Mouse (Mus musculus): Measurements from ENCODE around the gene Olfr1513.
"Not testable (repeated sequence)": the region's sequence is repeated elsewhere in the genome, so short reads cannot be mapped to it uniquely, and the experiment has no call there.

The Olfr1513 gene

DNA sequence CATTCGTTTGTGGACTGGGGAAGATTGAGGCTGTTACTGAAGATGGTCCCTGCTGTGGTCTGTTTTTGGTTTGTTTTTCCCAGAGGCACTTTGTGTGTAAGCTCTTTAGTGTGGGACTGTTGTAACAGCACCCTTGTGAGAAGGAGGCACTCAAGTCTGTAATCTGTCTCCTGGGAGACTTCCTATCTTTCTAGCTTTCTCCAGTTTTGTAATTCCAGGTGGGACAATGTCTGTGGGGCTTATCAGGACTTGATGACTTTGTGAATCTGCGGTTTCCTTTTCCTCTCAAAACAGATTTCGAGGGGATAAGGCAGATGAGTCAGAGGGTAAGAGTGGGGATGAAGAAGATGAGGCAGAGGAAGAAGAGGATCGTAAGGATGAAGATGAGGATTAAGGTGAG lies at the start of gene Olfr1513:
Gene Olfr1513 (minus strand): TSS at position 101 of the 400 bp plus-strand sequence.
- DNase-seq (ENCODE audit: low spot score), result no peak

DNA sequence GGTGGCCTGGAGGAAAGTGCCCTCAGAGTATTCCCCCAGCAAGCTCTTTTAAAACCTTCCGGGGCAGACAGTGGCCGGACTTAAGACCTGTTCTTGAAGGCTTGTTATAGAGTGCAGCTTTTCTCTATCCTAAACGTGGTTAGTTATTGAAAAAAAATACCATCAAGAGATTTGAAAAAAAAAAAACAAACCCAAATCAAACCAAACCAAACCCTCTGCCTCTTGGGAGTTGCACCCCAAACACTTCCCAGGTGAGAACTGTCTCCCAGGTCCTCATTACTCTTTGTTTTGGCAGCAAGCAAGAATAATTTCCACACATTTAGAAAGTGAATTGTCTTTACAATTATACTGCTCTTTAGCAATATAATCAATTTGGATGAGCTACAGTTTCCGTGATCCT lies 41.1 kb upstream of the Olfr1513 start, which contains the start of gene Olfr1511:
Gene Olfr1511 (minus strand): TSS at position 101 of the 400 bp plus-strand sequence.
- no peak for DNase-seq (ENCODE audit: low spot score)

DNA sequence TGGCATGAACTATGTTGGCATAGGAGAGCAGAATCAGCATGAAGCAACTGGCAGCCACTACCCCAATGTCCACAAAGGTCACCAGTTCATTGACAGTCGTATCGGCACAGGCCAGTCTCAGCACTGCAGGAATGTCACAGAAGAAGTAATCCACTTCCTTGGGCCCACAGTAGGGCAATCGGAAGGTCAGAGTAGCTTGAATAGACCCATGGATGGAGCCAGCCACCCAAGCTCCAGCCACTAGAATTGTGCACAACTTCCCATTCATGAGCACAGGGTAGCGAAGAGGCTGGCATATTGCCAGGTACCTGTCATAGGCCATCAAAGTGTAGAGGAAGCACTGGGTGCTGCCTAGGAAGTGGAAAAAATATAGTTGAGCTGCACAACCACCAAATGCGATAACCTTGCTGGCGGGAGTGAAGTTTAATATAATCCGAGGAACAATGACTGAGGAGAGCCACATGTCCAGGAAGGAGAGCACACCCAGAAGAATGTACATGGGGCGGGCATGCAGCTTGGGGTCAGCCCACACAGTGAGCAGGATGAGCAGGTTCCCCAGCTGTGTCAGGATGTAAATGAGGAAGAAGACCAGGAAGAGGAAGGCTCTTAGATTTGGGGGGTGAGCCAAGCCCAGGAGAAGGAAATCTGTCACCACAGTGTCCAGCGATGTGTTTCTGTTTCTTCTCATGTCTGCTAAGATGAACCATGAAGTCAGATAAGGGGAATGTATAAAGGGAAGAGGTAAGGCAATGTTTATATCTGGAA lies 34.1 kb upstream of the Olfr1513 start:
- DNase-seq (ENCODE audit: low spot score), result not testable (repeated sequence)

DNA sequence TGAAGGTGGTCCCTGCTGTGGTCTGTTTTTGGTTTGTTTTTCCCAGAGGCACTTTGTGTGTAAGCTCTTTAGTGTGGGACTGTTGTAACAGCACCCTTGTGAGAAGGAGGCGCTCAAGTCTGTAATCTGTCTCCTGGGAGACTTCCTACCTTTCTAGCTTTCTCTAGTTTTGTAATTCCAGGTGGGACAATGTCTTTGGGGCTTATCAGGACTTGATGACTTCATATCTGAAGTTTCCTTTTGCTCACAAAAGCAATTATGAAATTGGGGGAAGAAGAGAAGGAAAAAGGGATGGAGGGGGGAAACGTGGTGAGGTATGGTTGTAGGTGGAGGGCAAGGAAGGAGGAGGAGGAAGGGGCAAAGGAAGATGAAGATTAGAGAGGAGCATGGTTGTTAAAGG lies 22.9 kb upstream of the Olfr1513 start, which contains the start of gene Olfr1512:
Gene Olfr1512 (minus strand): TSS at position 101 of the 400 bp plus-strand sequence.
- no peak for DNase-seq (ENCODE audit: low spot score)

DNA sequence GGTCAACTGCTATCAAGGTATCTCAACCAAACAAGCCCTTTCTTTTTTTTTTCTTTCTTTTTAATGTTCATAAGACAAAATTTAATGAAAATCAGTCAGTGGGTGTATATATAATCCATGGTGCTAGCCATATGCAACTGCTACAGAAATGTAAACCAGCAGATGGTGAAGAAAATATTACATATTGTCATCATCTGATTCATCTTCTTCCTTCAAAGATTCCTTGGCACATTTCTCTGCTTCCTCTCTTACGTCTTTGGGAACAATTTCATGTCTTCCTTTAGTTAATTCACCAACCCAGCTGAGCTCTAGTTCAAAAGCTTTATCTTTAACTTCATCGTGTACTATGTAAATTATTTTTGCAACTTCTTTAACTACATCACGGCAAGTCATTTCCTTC lies 12.5 kb upstream of the Olfr1513 start:
- DNase-seq (ENCODE audit: low spot score), result no peak

DNA sequence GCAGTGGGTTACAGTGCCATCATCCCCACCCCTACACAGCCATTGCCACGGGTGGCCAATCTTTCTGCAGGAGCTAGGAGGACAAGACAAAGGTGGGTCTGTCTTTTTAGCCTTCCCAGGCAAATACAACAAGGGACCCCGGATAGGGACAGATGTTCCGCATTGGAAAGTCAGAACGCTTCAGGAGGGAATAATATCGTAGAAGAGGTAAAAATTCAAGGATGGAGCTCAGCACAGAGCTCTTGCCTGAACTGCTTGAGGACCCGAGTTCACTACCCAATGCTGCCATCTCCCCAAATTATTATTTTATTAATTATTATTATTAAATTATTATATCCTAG lies 16.7 kb downstream of the Olfr1513 start:
- DNase-seq (ENCODE audit: low spot score), result no peak

DNA sequence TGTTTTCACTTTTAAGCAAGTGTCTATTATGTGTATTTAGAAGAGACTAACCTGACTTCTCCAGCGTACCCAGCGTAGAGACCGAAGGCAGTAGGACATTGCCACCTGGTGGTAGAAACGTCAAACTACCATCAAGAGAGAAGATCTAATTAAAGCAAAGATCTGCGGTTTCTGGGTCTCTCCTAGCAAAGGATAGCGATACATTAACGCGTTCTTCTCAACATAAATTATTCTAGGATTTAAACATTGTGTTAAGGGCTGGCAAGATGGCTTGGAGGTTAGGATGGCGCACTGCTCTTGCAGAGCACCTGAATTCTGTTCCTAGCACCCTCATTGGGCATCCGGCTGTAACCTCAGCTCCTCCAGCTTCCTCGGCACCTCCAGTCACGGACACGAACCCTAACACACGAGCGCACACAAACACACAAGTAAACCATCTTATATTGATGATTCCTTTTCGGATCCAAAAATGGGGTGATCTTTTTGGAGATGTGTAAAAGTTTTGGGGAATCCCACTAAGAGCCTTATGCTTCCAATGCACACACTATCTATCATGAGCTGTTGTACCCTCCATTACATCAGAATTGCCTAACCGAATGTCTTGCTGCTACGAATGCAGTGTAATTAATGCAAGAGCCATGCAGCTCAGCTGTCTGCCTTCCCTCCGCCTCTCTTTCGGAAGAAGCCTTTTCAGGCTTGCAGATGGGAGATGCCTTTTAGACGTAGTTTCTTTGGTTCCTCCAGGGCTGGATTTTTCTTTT lies 17.3 kb downstream of the Olfr1513 start:
- peak; percentile 49 for DNase-seq (ENCODE audit: low spot score)

DNA sequence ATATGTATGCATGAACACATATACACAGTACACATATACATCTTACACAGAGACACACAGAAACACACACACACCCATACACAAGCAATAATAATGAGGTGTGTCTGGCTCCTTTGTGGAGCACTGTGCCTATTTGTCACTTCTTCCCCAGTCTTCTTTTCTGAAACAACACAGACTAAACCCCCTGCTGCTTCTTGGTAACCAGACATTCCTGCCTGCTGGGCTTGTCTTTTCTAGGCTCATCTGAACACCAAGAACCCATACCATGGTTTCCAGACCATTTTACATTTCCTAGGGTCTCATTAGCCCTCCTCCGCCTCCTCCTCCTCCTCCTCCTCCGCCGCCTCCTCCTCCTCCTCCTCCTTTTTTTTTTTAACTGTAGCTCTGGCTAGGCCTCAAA lies 24.0 kb downstream of the Olfr1513 start:
- DNase-seq (ENCODE audit: low spot score), result no peak

DNA sequence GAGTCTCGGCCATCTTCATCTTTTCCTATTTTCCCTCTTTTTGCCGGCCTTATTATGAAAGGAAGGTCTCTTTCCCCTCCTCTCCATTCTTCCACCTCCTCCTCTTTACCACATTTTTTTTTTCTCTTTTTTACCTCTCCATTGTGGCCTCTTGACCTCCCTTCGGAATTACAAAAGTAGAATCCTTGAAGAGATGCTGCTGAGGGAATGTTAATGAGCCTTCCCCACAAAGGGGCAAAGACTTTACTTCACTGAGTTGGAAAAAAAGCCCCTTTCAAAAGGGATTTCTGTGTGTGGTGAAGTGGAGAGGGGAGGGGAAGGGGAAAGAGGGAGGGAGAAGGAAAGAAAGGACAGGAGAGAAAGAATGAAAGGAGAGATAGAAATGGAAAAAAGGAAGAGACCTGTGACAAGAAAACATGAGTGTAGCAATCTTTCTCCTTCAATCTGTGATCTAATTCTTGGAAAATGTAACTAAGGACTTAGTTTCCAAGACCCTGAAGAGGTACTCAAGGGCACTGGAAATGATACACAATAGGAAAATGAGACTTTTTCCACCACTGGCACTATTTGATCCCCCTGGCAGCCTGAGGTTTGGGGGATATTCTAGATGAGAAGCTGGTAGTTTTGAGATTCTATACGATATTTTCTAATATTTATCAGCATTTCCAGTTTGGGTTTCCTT lies 25.0 kb downstream of the Olfr1513 start:
- no peak for DNase-seq (ENCODE audit: low spot score)

DNA sequence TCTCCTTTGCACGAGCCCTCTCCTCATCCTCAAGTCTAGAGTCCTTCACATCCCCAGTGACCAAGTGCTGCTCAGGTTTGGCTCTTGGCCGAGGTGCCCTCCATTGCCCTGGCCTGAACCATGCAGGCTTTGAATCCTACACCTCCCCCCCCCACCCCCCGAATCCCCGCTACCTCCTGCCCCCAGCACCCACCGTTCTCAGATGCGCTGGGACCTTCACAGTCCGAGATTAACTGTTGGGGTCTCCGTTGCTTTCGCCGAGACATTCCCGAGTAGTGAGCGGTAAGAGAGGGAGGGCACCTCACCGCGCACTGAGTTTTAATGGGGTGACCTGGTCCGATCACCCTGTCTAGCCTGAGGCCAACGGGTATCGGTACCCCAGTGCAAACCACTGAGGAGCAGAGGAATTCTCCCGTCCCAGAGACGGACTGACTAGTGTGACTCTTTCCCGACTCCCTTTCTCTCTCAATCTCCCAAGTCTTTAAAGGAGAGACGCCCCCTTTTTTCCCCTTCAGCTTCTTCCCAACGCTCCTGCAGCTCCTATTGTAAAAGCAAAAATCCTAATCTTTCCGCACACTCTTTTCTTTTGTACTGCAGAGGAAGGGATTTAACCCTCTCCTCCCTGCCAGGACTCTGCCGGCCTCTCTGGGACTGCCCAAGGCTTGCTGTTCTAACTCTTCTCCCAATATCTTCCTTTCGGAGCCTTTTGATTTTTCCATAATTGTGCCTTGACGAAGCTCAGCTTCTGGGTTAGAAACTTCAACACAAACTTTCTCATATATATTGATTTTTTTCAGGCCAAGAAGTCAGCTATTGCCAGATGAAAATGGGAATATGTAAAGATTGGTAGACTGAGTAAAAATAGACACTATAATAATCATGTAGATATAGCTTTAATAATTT lies 28.0 kb downstream of the Olfr1513 start, which contains the start of gene Sall2:
Gene Sall2 (minus strand): TSS at position 853 of the 903 bp plus-strand sequence.
- DNase-seq (ENCODE audit: low spot score), result no peak

DNA sequence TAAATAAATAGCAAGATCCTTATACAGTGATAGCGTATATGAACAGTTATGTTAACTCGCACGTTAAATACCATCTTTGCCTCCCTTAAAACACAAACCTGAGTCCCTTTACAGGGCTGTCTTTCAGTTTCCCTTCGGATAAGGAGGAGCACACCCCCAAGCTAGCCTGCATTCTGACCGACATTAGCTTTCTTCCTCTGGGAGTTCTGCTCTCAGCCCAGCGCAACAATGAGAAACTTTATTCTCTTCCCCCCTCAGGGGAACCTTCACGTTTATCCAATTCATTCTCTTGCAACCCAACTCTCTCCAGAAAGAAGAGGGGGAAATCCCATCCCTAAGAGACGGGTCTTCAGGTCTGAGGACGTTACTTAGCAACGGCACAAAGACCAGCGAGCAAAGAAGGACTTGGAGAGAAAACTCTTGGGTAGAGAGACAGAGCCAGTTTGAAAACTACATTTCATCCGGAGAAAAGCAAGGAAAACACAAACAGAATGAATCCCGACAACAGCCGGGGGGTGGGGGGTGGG lies 28.8 kb downstream of the Olfr1513 start:
- DNase-seq (ENCODE audit: low spot score), result no peak

DNA sequence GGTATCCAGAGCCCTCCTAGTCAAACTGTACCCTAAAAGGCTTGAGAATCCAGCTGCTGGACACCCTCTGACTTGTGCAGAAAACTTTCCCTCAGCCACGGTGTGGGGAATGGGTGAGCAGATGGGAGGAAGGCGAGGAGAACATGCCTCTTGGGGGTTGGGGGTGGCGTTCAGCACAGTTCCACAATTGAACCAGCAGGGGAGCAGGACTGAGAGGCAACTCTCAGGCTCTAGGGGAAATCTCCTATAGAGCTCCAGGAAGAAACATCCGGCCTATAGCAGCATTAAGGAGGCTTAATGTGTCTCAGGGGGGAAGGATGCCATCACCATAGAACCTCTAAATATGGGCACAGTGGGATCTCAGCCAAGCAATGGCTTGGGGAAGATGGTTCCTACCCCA lies 30.3 kb downstream of the Olfr1513 start:
- no peak for DNase-seq (ENCODE audit: low spot score)

DNA sequence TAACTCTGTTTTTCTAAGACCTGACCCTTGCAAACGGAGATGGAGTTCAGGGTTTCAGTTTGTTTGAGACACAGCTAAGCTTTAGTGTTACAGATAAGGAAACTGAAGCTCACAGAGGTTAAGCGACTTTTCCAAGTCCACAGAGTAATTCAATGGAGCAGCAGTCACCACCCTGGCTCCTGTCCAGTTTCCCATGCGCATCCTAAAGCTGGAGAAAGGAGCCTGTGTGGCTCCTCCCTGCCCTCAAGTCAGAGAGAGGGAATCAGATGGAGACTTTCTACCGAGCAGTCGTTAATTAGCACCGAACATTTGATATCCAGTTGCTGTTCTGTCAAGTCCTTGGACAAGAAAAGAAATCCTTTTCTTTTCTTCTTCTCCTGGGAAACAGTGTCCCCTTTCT lies 36.8 kb downstream of the Olfr1513 start:
- no peak for DNase-seq (ENCODE audit: low spot score)

DNA sequence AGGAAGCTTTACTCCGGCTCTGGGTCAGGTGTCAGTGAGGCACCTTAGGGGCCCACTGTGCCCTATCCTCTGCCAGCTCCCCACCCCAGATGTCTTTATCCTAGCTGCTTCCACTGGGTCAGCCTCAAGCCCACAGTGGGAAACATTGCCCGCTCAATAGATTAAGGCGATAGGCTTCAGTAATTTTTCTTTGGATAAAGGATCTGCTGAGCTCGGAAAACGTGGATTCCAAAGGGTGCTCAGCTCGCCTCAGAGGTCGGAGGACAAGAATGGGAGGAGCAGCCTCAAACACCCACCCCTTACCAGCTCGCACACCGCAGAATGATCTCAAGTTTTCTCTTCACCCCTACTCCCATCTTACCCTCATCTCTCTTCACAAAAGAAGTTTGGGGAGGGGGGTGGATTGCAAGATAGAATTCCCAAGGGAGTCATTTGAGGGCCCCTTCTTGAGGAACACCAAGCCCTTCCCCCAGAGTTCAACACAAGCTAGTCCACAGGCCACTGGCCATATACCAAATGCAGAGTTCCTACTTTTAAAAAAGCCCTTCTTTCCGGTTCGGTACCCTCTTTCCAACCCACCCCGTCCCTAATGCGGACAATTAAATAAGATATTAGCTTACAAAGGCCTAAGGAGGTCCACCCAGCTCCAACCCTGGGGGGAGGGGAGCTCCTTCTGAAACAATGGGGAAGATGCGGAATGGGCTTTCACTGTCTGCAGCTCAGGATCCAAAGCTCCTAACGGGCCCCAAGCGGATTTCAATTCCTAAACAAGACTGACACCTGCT lies 39.6 kb downstream of the Olfr1513 start:
- peak; percentile 82 for DNase-seq (ENCODE audit: low spot score)

DNA sequence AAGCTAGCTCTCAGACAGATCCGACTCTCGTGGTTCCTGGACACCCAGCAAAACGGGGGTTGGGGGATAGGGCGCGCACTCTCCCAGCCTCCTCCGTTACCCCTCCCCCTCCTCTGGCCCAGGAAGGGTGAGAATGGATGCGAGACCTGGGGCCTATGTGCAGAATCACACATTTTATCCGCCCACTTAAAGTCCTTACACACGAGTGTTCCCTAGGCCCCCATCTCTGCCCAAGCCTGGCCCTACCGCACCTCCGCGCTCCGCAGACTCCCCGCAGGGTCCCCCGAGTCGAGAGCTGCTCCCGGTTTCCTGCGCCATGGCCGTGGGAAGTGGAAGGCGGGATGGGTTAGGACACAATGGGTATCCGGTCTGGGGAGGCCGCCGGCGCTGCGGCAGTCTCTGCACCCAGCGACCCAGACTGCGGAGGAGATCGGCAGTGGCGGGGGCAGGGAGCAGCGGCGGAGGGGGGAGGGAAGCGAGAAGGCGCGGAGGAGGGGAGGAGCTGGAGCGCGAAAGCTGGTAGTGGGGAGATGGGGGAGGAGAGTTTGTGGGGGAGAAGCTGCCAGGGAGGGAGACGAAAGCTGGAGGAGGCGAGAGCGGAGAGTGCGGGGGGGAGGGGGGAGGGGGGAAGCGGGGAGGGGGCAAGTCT lies 40.3 kb downstream of the Olfr1513 start:
- DNase-seq (ENCODE audit: low spot score), result peak; percentile 89

DNA sequence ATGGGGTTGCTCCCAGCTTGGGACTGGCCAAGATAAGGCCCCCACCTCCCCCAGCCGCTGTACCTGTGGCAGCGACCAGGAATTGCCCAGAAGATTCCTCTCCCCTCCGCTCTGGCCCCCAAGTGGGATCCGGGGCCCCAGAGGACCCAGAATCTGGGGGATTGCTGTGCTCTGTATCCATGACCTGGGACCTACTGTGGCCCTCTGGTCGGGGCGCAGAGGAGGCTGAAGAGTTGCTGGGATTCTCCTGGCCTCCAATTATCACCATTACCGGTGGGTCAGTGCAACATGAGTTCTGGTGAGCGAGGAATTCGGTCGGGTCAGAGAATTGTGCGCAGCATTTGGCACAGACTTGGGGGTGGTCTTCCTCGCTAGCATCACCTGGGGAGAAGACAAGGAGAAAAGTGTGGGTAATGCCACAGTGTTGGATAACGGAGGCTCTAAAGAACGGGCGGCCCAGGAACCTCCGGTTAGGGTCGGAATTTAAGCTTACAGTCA lies 40.9 kb downstream of the Olfr1513 start:
- DNase-seq (ENCODE audit: low spot score), result no peak

DNA sequence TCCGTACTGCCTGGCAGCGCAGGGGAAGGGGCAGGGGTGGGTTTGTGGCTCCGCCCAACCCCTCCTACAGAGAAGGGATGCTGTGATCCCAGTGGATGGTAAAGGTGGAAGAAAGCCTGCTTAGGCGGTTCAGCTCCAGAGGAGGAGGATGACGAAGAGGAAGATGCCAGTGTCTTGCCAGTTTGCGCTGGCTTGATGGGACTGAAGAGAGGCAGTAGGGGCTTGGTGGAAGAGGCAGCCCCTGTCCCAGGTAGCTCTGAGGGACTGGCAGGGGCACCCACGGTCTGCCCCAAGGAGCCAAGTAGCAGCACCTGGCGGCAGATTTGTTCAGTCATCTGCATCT lies 41.4 kb downstream of the Olfr1513 start:
- no peak for DNase-seq (ENCODE audit: low spot score)

DNA sequence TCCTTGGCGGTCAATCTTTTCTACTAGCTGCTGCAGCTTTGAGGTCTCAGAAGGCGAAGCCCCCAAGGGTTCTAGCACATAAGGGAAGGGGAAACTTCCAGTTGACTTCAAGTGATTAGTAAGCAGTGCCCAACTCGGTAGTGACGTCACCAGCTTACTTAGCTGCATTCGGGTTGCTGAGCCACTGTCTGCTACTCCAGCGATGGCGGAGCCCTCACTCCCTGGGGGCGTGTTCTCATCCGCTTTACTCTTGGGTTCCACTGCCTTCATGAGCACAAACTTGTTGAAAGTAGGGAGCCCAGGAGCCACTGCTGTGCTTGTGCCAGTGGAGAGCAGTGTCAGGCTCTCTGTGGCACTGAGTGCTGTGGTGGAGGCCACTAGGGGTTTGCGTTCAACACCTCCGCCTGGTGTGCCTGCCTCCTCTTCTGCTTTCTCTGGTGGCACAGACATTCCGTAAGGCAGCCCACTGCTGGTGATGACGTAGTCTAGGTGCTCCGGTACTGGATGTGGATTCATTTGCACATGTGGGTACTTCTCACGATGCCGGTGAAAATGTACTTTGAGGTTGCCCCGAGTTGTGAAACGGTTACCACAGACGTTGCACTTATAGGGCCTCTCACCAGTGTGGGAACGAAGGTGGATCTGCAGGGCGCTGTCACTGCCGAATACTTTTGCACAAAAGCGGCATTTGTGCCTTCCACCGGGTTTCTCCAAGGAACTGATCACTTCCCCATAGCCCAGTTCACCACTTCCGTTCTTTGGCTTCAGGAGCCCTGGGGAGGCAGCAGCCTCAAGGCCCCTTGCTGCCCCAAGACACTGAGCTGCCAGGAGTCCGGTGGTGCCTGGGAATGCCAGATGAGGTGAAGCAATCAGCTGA lies 42.0 kb downstream of the Olfr1513 start:
- no peak for DNase-seq (ENCODE audit: low spot score)

DNA sequence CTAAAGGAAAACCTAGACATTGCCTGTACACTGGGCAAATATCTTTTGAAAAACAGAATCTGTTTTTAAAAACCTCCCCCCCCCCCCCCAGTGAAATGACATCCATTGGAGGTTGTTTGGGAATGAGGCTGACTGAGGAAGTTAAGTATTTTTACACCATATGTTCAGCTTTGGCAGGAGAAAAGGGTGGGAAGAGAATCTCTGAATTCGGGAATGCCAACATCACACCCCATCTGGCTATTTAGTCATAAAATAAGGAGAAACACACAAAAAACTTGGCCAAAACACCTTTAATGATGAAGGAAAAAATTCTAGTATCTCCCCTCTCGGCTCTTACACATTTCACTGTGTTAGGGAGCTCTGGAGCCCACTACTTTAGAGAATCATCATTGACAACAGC lies 45.3 kb downstream of the Olfr1513 start:
- DNase-seq (ENCODE audit: low spot score), result no peak

All from yolk sac, embryonic 10.5 days (tissue).